Mouse (Mus musculus) cerebellum, adult 11-12 months (tissue): ENCODE data around the gene Rhebl1.

Source experiments
- DNase-seq: peaks from one replicate; pipeline ENCODE4 v3.0.0; 2022

The Rhebl1 gene

GRCm38 (mm10) chr15:98871070-98871915, 23.0 kb downstream of the Rhebl1 start, which contains the start of gene Kmt2d:
Gene Kmt2d (minus strand): TSS chr15:98871204.
- no peak for DNase-seq

- peak; percentile 77 for DNase-seq
Observed at GRCm38 (mm10) chr15:98870179-98871069, 23.9 kb downstream of the Rhebl1 start.

- no peak for DNase-seq
Observed at GRCm38 (mm10) chr15:98869342-98870178, 24.8 kb downstream of the Rhebl1 start.

DNA sequence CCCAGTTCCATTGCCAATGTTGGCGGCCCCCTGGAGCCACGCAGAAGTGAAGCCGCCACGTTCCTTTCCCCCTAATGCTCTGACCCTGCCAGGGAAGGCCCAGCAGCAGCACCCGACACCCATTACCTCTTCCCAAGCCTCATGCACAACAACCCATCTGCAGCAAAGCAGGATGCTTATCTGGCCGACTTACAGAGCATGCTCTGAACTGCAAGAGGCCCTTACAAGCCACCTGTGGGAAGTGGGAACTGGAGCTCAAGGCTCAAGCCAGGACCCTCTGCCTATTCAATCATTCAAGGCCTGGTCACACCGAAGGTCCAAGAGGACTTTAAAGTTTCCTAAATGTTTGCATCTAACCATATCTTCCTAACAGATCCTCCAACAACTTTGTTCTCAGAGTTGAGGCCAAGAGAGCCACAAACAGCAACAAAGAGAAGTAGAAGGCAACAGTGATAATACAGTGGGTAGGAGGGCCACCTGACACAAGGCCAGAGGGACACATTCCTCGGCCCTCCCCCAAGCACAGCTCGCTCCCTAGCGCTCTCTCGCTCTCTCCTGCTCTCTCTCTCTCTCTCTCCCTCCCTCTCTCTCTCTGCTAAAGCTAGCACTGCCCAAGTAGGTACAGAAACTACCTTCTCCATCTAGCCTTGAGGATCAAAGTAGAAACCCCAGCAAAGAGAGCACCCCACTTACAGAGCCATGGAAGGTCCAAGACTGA, 25.8 kb downstream of the Rhebl1 start:
- no peak for DNase-seq

- no peak for DNase-seq
Observed at GRCm38 (mm10) chr15:98867321-98867720, 27.0 kb downstream of the Rhebl1 start.

- no peak for DNase-seq
Observed at GRCm38 (mm10) chr15:98866501-98866900, 27.8 kb downstream of the Rhebl1 start.

GRCm38 (mm10) chr15:98865771-98866170, 28.6 kb downstream of the Rhebl1 start:
- no peak for DNase-seq

GRCm38 (mm10) chr15:98864951-98865350, 29.4 kb downstream of the Rhebl1 start:
- no peak for DNase-seq

DNA sequence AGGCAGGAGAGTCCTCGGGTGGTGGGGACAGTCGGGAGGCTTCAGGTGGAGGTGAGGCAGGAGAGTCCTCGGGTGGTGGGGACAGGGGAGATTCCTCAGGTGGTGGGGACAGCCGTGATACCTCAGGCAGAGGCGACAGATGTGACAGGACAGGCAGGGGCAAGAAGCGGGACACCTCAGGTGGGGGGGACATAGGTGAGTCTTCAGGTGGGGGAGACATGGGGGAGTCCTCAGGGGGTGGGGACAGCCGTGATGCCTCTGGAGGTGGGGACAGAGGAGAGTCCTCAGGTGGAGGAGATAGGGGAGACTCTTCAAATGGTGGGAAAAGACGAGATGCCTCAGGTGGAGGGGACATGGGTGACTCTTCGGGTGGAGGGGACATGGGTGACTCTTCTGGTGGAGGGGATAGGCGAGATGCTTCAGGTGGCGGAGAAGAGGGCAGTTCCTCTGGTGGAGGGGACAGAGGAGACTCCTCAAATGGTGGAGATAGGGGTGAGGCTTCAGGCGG, 30.8 kb downstream of the Rhebl1 start:
- DNase-seq = no peak

GRCm38 (mm10) chr15:98861701-98862410, 32.5 kb downstream of the Rhebl1 start:
- DNase-seq = no peak

GRCm38 (mm10) chr15:98860921-98861320, 33.4 kb downstream of the Rhebl1 start:
- DNase-seq = no peak

- DNase-seq = no peak
Observed at GRCm38 (mm10) chr15:98859319-98860043, 34.9 kb downstream of the Rhebl1 start.

GRCm38 (mm10) chr15:98854214-98854613, 40.1 kb downstream of the Rhebl1 start:
- no peak for DNase-seq

DNA sequence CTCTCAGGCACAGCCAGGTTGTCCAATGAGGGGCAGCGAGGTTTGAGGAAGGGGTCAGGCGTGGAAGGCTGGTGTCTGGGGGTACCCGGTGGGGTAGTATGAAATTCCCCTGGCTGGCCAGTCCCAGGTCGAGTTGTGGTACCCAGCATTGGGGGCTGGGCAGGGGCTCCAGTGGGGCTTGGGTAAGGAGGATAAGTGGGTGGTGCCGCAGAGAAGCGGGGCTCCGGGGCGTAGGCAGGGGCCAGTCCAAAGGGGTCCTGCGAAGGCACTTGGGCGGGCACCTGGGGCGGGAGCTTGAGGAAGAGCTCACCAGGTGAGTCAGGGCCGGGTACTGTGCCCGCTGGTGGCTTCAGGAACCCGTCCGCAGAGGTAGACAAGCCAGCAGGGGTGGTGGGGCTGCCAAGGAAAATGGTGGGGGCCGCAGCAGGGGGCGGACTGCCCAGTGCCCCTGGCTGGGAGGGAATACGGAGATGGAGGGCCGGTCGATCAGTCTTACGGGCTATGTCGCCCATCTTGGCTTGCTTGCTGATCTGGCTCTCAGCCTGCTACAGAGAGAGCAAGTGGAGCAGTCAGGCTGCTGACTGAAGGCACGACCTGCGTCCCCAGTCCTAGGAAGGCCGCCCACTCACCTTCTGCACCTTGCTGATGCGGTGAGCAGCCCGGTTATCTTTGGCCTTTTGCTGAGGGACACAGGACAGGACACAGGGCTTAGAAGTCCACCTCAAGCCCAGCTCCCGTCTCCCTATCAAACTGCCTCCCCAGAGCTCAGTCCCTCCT, 41.0 kb downstream of the Rhebl1 start:
- DNase-seq = peak; percentile 70

DNA sequence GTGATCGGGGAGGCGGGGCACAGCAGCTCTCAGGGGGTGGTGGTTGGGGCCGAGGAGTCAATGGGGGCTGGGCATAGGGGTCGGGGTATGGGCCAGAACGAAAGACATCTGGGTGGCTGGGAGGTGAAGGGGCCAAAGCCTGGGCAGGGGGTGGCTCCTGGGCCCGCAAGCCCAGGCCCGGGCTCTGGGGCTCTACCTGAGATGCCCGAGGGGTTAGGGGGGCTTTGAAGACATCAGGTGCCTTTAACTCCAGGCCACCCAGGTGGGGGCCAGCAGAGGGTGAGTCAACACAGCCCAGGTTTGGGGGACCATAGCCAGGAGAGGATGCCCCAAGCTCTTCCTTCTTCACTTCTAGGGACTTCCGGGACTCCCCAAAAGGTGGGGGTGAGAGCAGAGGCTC, 41.6 kb downstream of the Rhebl1 start:
- DNase-seq = no peak

- DNase-seq = no peak
Observed at GRCm38 (mm10) chr15:98852071-98852470, 42.3 kb downstream of the Rhebl1 start.

GRCm38 (mm10) chr15:98851229-98851818, 43.0 kb downstream of the Rhebl1 start:
- no peak for DNase-seq

DNA sequence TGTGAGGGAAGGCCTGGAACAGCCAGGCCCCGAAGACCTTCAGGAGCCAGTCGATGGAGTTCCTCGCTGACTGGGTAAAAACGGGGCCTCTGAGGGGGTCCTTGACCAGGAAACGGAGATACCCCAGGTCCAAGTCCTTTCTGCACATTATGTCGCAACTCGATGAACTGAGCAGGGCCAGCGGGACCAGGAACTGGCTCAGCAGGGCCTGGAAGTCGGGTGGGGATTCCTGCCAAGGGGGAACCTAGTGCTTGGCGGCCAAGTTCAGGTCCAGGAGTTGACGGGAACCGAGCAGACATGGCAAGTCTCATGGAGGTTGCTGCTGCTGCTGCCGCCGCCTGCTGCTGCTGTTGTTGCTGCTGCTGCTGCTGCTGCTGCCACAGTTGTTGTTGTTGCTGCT, 43.7 kb downstream of the Rhebl1 start:
- DNase-seq = no peak

DNA sequence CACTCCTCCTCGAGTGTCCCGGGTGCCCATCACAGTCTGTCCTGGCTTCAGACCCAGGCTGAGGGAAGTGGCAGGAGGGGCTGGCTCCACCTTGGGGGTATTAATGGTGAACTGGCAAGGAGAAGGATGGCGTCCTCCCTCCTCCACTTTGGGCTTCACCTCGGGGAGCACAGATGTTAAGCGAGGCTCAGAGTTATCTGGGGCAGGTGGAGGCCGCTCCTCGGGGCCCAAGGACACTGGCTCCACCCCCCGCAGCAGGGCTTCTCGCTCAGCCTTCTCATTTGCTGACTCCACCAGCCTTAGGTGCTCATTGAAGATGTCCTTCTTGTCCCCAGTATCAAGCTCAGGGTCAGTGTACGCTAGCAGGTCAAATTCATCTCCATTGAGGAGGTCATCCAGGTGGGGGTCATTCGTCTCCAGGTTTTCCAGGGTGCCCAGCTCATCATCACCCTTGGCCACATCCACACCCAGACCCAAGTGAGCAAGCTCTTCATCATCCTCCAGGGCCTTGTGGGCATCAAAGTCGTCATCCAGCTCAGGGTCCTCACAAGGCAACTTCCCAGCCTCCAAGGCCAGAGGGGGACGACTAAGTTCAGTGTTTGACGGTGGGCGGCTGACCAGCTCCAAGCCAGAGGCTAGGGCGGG, 44.3 kb downstream of the Rhebl1 start:
- no peak for DNase-seq
